Mouse (Mus musculus) embryonic facial prominence, embryonic 14.5 days (tissue): ENCODE data around the gene Col4a2. TPM values are rescaled to one million over a fixed set of nuclear protein-coding genes. Genes with fewer than 3 reads are reported as not detected.

Experiments used
- ATAC-seq: fragments of 200-750 bp; cut with Nextera tagmentation; 2 replicates; pipeline ENCODE4 v1.8.0; 2017; ENCODE audit warnings: low read depth, moderate number of reproducible peaks, moderate TSS enrichment
- DNase-seq: peaks from one replicate; pipeline ENCODE4 v3.0.0-alpha.2; 2015; ENCODE audit warnings: low spot score
- H3K27ac ChIP-seq: fragments of 300-500 bp; sonication (generic); replicated peaks from 2 replicates; pipeline ENCODE4 v1.5.1; 2014; ENCODE audit warnings: low read depth, mild to moderate bottlenecking, low read length, moderate library complexity
- H3K27me3 ChIP-seq: fragments of 300-500 bp; sonication (generic); replicated peaks from 2 replicates; pipeline ENCODE4 v1.6.1; 2014; ENCODE audit warnings: low read length; ENCODE audit not compliant: control insufficient read depth, insufficient read depth
- H3K36me3 ChIP-seq: fragments of 300-500 bp; sonication (generic); 2 replicates; pipeline ENCODE4 v1.6.1; 2014; ENCODE audit warnings: low read length, mixed read lengths; ENCODE audit not compliant: control insufficient read depth, insufficient read depth
- H3K4me1 ChIP-seq: fragments of 300-500 bp; sonication (generic); 2 replicates; pipeline ENCODE4 v1.6.1; 2014; ENCODE audit warnings: antibody characterized with exemption, low read length; ENCODE audit not compliant: control insufficient read depth, insufficient read depth
- H3K4me2 ChIP-seq: fragments of 300-500 bp; sonication (generic); 2 replicates; pipeline ENCODE4 v1.6.1; 2014; ENCODE audit warnings: low read depth, mild to moderate bottlenecking, low read length, moderate library complexity, mixed read lengths
- H3K4me3 ChIP-seq: fragments of 300-500 bp; sonication (generic); 2 replicates; pipeline ENCODE4 v1.5.1; 2014; ENCODE audit warnings: low read depth, mild to moderate bottlenecking, low read length
- H3K9ac ChIP-seq: fragments of 300-500 bp; sonication (generic); 2 replicates; pipeline ENCODE4 v1.6.1; 2014; ENCODE audit warnings: low read depth, mild to moderate bottlenecking, low read length, moderate library complexity, mixed read lengths
- H3K9me3 ChIP-seq: fragments of 300-500 bp; sonication (generic); 2 replicates; pipeline ENCODE4 v1.6.1; 2016; ENCODE audit warnings: low read length; ENCODE audit not compliant: control insufficient read depth
- WGBS: fragments of 180-500 bp; shearing (Covaris S2); extraction: QIAGEN DNeasy Blood & Tissue Kit; methylation state at CpG from one replicate; pipeline ENCODE4 v1.1.7; 2014; 5-methylcytosine and 5-hydroxymethylcytosine counted together
- polyA plus RNA-seq: library from polyadenylated mRNA; unstranded; fragments of >200 nt; fragmentation: Nextera tagmentation; extraction: Ambion mirVana; gene quantifications from 2 replicates; pipeline ENCODE4 v1.2.1, GENCODE M21; 2014

Gene Col4a2
- polyA plus RNA-seq, 1 experiment from 2014 or later = 95.9 TPM

DNA sequence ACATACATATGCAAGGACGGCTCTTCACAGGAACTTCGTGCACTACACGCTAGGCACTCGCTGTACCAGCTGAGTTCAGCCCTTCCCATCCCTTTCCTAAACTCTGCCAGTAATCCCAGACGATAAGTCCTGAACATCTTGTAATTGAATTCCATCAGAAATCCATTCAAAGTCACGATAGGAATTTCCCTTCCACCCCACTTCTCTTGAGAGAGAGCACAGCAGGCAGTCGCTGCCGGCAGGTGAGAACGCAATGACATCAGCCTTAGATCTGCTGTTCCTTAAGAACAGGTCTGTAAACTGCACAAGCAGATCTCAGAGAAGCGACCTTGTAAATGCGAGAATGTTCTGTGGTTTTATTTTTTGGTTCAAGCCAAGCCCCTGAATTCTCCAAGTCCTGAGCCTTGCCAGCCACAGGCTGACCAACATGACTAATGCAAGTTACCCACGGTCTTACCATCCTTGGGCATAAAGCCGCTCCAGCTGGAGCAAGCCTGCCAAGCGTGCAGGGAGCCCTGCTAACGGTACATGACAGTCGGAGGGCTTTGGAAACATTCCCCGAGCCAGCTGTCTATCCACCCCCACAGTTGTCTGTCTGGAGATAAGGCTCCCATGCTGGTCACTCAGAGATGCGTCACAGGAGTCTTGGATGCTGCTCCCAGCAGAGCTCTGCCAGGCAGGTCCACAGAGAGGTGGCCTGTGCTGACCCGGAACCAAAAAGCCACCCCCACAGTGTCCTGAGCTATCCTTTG is 69.6 kb downstream of the Col4a2 start:
- no peak overlapping the region for H3K4me3 ChIP-seq
- DNase-seq = peak; percentile 85
- no peak overlapping the region for H3K9ac ChIP-seq
- peak overlapping the region; percentile 25; the same call in 1 of the 2 replicates for H3K27ac ChIP-seq
- ATAC-seq = peak; percentile 42; the same call in 1 of the 2 replicates
- no peak overlapping the region for H3K4me2 ChIP-seq
- H3K9me3 ChIP-seq = no peaks in the 10 kb centered on the region
- no peaks in the 10 kb centered on the region for H3K27me3 ChIP-seq
- WGBS = 37% methylated on average over 19 of the region's 19 CpGs
- no peaks in the 10 kb centered on the region for H3K36me3 ChIP-seq
- H3K4me1 ChIP-seq = peaks cover 33% of the 10 kb centered on the region

DNA sequence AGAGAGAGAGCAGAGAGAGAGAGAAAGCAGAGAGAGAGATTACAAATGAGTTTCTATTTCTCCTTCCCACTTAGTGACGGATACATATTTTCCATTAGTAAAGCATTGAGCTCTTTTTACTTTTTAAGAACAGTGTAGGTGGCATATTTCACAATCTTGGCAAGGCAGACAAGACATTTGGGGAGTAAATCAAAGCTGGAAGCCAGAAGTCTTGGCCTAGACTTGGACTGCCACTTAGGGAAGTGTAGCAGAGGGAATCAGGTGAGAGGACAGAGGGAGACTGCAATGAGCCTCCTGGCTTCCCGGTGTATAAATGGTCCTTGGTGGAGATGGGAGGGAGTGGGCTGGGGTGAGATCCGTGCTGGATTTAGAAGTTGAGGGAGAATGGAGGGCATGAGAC is 70.3 kb downstream of the Col4a2 start:
- no peak for DNase-seq
- Histone ChIP-seq H3K9me3 (no peaks in the 10 kb centered on the region), H3K4me3 (no peak overlapping the region), H3K27me3 (no peaks in the 10 kb centered on the region), H3K36me3 (no peaks in the 10 kb centered on the region), H3K4me2 (no peak overlapping the region), H3K4me1 (peaks cover 33% of the 10 kb centered on the region), H3K9ac (no peak overlapping the region), H3K27ac (peak overlapping the region; percentile 25; the same call in 1 of the 2 replicates)
- WGBS = 64% methylated on average over 3 of the region's 3 CpGs
- ATAC-seq = no peak

DNA sequence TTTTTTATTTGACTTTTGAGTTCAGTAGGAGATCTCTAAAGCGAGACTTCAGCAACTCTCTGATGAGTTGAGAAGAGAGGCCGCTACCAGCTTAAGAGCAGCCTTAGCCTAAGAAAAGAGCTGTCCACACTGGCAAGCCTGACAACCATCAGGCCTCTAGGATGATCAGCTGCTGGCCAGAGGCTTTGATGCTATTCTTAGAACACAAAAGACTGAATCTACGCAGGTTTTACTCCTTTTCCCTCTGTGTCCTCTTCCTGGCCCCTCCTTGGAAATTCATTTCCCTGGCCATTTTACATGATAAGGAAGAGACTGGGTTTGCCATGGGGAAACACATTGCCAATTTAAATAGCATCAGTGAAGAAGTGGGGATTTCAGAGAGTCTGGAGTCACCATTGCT is 70.8 kb downstream of the Col4a2 start:
- Histone ChIP-seq H3K9me3 (no peaks in the 10 kb centered on the region), H3K27me3 (no peaks in the 10 kb centered on the region), H3K36me3 (no peaks in the 10 kb centered on the region), H3K4me1 (peaks cover 33% of the 10 kb centered on the region), H3K9ac (no peak overlapping the region), H3K4me2 (no peak overlapping the region), H3K27ac (0 out of 2 replicates have a peak overlapping the region, but pooled peaks have one; percentile 6), H3K4me3 (no peak overlapping the region)
- DNase-seq (no peak), ATAC-seq (no peak)
- WGBS = 73% methylated on average over 3 of the region's 3 CpGs

DNA sequence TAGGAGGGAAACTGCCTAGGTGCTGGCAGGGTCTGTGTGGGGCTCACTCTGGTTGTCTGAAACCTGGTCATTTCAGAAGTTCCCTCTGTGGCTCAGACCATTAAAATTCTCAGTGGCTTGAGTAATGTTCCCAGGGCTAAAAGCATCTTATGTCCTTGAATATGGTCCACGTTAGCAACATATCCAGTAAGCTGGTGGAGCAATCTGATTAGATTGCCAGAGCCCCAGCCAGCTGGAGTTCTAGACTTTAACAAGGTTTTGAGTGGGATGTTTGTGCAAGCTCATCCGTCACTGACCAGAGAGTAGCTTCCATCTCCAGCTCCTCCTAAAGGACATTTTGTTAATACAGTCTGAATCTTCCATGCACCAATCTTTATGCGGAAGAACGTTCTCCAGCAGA is 72.2 kb downstream of the Col4a2 start:
- no peaks in the 10 kb centered on the region for H3K36me3 ChIP-seq
- no peak overlapping the region for H3K4me2 ChIP-seq
- H3K9ac ChIP-seq = no peak overlapping the region
- H3K9me3 ChIP-seq = no peaks in the 10 kb centered on the region
- H3K27me3 ChIP-seq = no peaks in the 10 kb centered on the region
- no peak overlapping the region for H3K4me3 ChIP-seq
- WGBS = 75% methylated on average over 4 of the region's 4 CpGs
- 0 out of 2 replicates have a peak overlapping the region, but pooled peaks have one; percentile 10 for H3K27ac ChIP-seq
- ATAC-seq (no peak), DNase-seq (no peak)
- peaks cover 33% of the 10 kb centered on the region for H3K4me1 ChIP-seq

DNA sequence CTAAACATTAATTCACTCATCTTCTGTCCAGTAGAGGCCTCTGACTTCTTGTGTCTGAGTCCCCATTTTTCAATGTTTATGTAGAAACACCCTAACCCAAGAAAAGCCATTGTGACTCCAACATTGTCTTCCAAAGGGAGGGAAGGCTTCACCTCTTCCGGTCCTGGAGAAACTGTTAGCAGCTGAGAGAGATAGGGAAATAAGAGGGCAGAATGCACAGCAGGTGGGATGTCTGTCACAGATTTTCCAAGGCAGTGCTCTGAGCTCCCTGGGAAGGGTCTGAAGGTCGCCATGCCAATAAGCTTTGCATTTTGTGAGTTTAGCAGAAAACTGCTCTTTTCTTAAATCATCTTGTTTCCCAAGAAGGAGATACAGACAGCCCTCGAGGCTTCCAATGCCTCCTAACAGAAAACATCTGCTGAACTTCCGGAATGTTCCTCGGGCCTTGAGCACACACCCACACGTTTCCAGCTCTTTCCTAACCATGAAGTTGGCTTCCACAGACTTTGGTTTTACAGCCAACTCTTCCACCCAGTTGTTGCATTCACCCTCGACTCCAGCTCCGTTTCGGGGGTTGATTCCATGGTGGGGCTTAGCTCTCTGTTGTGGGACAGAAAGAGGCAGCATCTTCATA is 72.8 kb downstream of the Col4a2 start:
- peak overlapping the region; percentile 10; the same call in 1 of the 2 replicates for H3K27ac ChIP-seq
- peak; percentile 83 for DNase-seq

DNA sequence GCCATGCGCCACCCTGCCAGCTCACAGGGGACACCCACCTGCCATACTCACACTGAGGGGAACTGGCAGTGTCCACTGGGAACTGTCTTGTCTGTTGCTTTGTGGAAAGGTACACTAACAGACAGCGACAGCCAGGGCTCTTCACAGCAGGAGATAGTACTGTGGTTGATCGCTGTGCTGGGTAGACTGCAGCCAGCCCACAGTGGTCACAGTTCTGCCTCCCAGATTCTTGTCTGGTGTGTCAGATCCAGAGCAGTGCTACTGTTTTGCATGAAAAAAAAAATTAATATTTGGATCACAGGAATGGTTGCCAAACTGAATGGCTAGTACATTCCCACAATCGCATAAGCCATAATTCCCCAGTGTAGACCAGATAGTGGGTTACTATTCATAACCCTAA is 74.7 kb downstream of the Col4a2 start:
- H3K4me1 ChIP-seq = peaks cover 21% of the 10 kb centered on the region
- no peak overlapping the region for H3K9ac ChIP-seq
- H3K9me3 ChIP-seq = no peaks in the 10 kb centered on the region
- no peaks in the 10 kb centered on the region for H3K27me3 ChIP-seq
- H3K27ac ChIP-seq = no peak overlapping the region
- no peak for DNase-seq
- no peak for ATAC-seq
- 87% methylated on average over 4 of the region's 4 CpGs for WGBS
- no peak overlapping the region for H3K4me3 ChIP-seq
- no peaks in the 10 kb centered on the region for H3K36me3 ChIP-seq
- no peak overlapping the region for H3K4me2 ChIP-seq

More for the DNA sequence above, 72.8 kb downstream of the Col4a2 start:
- H3K4me2 ChIP-seq = no peak overlapping the region
- H3K36me3 ChIP-seq = no peaks in the 10 kb centered on the region
- ATAC-seq = no peak
- no peaks in the 10 kb centered on the region for H3K9me3 ChIP-seq
- WGBS = 38% methylated on average over 9 of the region's 9 CpGs
- H3K9ac ChIP-seq = no peak overlapping the region
- peaks cover 33% of the 10 kb centered on the region for H3K4me1 ChIP-seq
- H3K27me3 ChIP-seq = no peaks in the 10 kb centered on the region
- H3K4me3 ChIP-seq = no peak overlapping the region

DNA sequence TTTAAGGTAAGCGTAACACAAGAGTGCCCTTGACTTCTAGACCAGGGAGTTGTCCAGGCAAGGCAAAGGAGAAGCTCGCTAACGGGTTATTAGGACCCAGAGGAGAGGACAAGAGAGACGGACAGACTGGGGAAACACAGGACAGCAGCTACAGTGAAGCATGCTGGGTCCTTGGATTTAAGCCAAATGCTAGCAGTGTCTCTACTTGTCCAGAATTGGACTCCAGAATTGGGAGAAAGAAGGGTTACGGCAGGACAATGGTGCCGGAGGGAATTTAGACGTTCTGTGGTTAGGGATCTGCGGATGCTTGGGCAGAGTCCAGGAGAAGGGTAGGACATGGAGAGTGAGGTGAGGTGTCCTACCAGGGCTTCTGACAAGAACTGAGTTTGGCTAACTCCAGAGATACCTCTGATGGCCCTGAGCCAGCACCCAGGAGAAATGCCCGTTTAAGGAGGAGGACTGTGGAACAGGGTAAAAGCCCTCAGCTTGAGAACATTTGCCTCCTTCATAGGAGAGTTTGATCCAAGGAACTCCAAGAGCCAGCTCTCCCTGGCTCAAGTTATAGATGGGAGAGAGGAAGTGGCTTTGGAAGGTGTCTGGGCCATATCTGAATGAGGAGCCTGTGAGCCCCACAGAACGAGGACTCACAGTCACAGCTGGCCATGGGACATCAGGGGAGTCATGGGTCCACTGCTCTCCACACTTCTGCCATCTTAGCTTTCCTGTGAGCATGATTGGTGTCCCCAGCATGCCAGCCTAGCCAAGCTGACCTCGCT is 76.9 kb downstream of the Col4a2 start:
- no peaks in the 10 kb centered on the region for H3K9me3 ChIP-seq
- H3K27me3 ChIP-seq = no peaks in the 10 kb centered on the region
- DNase-seq (no peak), ATAC-seq (no peak)
- no peaks in the 10 kb centered on the region for H3K36me3 ChIP-seq
- 86% methylated on average over 11 of the region's 11 CpGs for WGBS
- peaks cover 26% of the 10 kb centered on the region; the same call in 1 of the 2 replicates for H3K4me1 ChIP-seq
- H3K27ac ChIP-seq = no peak overlapping the region
- no peak overlapping the region for H3K4me3 ChIP-seq
- H3K9ac ChIP-seq = no peak overlapping the region
- H3K4me2 ChIP-seq = no peak overlapping the region

DNA sequence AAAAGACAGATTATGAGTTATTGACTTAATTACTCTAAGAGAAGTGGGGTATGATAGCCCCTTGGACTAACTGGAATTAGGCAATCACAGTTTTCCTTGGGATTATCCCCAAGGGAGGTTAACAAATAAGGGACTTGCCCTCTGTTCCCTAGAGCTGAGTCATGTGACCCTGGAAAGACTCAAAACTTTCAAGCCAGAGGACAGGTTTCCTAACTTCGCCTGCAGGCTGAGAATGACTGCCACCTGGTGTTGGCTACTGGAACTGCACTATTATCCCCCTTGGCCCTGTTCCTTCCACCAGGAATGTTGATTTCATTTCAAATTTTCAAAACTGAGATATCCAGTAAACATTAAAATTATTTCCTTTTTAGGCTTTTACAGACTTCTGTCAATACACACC is 80.1 kb downstream of the Col4a2 start:
- no peak overlapping the region for H3K4me2 ChIP-seq
- no peaks in the 10 kb centered on the region for H3K9me3 ChIP-seq
- WGBS = 0% methylated on average over 1 of the region's 1 CpGs
- no peak overlapping the region for H3K4me3 ChIP-seq
- DNase-seq (peak; percentile 82), ATAC-seq (no peak)
- no peaks in the 10 kb centered on the region for H3K36me3 ChIP-seq
- peak overlapping the region; percentile 73; the same call in 1 of the 2 replicates for H3K27ac ChIP-seq
- H3K4me1 ChIP-seq = peaks cover 13% of the 10 kb centered on the region; the same call in 1 of the 2 replicates
- H3K9ac ChIP-seq = no peak overlapping the region
- H3K27me3 ChIP-seq = no peaks in the 10 kb centered on the region
